Mouse (Mus musculus) kidney, postnatal 4 days (tissue): Measurements from ENCODE around the gene Trak1.

Experiments used
- DNase-seq, 2 experiments: peaks; one replicate each; pipeline ENCODE4 v3.0.0; 2021; ENCODE audit warnings: mixed read lengths in 2 of 2

Gene Trak1

DNA sequence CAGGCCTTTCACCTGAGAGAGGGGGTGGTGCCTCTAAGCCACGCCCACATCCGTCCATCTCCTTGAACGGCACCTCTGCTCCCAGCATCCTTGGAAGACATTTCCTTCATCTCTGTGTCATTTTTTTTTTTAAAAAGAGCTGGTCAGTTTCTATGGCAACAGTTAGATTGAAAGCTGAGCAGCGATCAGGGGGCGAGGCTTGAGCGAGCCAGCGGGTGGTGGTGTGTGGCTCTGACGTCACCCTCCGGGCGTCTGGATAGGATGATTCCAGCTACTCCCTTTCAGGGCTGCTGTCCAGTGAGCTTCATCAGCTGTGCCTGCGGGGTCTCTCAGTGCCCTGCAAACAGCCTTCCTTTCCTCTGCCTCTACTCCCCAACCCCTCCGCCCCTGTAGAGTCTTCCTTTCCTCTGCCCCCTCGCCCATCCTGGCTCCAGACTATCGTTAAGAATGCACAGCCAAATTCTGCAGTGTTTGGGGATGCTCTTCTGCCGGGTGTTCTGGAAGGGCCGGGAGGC is 105.9 kb downstream of the Trak1 start:
- DNase-seq, result peak; percentile 83 to 89

DNA sequence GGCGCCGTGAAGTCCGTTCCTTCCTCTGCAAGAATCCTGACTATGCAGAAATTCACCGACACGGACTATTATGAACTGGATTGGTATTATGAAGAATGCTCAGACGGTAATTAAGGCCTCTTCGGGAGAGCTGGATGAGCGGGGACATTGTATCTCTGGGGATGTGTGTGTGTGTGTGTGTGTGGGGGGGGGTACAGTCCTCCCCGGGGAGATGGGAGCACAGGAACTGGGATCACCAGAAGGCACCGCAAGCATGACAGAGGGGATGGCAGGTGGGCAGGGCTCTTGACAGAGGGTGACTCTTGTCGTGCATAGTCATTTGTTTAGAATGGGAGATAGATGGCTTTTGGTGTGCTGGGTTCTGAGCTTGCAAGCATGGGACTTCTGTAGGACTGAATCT is 106.4 kb downstream of the Trak1 start:
- DNase-seq, result no peak

GRCm38 (mm10) chr9:121405088-121405681 is 107.9 kb downstream of the Trak1 start:
- DNase-seq, result no peak

- no peak for DNase-seq
Measured at GRCm38 (mm10) chr9:121405792-121406191, 108.5 kb downstream of the Trak1 start.

DNA sequence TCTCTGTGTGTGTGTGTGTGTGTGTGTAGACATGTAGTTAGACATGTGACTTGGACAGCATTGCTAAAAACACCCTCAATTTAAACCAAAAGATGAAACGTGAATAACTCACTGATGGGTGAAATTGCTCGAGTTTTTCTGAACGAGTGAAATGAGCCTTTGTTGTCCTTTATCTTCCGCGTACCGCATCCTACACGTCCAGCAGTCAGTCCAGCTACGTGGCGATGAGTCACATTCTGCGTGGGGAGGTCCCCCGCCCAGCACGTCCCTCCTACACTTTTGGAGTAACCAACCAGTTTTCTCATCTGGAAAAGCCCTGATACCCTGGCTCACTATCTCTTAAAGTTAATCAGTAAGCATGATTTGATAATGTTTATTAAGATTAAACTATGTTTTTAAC is 116.9 kb downstream of the Trak1 start:
- no peak for DNase-seq

DNA sequence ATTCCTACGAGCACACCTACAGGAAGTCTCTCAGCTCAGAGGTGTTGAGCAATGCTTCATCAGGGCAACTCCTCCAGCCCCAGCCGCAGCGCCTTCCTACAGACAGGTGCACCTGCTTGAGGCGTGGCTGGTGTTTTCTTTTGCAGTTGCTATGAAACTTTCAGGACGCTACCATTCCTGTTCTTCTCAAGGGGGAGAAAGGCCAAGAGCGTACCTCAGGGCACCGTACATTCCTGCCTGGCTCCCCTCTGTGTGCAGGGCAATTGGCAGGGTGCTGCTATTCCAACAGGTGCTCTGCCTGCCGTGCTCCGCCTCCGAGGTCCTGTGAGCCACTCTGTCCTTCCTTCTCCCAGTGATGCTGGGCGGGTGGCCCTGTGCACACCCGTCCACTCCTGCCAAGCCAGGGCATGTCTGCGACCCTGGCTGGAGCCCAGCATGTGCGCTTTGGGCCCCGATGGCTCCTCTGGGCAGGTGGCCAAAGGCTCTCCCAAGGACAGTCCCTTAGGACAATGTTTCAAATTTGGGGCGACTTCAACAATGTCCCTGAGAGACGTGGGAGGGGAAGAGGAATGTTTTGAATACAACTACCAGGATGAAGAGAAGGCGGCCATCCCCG is 118.4 kb downstream of the Trak1 start:
- peak; percentile 39 to 62 for DNase-seq

- no peak for DNase-seq
Measured at GRCm38 (mm10) chr9:121416460-121416859, 119.2 kb downstream of the Trak1 start.

- DNase-seq, result no peak
Measured at GRCm38 (mm10) chr9:121416872-121417637, 119.8 kb downstream of the Trak1 start.

DNA sequence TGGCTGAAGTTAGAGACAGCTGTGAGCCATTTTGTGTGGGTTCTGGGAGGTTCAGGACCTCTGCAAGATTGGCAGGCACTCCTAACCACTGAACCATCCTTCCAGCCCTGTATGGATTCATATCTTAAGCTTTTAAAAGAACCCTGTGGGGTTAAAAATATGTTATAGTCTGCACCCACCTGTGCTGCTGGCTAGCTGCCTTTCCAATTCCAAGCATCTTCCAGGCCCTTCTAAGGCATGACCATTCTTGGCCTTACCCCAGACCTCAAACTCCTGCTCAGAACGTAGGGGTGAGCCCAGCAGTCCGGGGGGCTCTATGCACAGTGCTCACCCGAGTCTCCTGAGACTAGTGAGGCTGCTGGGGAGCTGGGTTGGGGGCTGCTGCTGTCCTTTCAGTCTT is 121.7 kb downstream of the Trak1 start:
- no peak for DNase-seq

GRCm38 (mm10) chr9:121419573-121419972 is 122.3 kb downstream of the Trak1 start:
- no peak for DNase-seq

- DNase-seq, result no peak
Measured at GRCm38 (mm10) chr9:121420817-121421216, 123.5 kb downstream of the Trak1 start.

- DNase-seq, result peak; percentile 41 to 54
Measured at GRCm38 (mm10) chr9:121422402-121422801, 125.1 kb downstream of the Trak1 start.

DNA sequence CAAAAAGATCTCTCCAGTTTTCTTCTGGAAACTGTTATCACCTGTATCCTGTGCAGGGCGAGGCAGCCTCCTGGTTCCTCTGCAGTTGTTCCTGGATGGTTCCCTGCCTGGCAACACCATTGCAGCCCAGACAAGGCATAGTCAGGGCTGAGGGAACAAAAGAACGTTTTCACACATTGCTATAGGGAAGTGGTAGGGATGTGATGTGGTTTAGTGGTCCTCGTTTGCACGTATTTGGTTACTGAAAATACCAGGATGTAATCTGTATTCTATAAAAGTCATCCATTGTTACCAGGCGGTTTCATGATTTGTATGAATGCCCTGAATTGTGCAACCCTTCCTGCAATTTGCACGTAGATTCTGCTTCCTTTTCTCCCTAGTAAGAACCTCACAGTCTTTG is 126.3 kb downstream of the Trak1 start:
- no peak for DNase-seq

DNA sequence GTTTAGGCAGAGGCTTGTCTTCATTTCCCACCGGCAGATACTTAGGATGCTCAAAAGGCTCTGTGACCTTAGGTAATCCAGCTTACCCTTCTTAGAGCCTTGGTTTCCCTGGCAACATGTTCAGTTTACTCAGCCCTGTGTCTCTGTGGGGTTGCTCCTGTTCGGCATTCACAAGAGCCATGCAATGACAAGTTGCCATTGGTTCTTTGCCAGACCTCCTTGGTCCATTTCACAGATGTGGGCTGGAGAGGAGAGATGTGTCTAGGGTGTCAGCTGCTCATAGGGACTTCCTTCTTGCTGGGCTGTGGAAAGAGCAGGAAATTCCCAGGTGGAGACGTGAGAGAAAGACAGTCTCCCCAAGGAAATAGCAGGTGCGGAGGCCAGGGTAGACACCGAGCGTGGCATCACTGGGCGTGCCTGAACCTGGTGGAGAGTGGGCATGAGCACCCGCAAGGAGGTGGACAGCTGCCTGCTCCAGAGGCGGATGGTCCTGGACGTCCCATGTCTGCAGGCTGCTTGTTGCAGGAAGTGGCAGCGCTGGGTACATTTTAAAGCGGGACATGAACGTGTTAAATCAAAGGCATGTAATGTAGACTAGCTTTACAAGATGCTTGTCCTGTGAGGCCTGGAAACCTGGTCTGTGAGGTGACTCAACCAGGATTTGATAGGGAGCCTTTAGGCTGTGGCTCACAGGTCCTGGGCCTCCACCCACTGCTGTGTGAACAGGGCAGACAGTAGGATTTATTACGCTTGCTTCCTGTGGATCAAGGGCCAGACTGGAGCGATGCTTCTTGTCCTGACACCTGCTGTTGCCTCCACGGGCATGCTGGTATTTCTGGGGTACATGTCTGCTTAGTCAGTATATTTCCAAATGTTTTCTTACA is 127.2 kb downstream of the Trak1 start:
- no peak for DNase-seq

- DNase-seq, result no peak
Measured at GRCm38 (mm10) chr9:121426451-121426850, 129.1 kb downstream of the Trak1 start.

DNA sequence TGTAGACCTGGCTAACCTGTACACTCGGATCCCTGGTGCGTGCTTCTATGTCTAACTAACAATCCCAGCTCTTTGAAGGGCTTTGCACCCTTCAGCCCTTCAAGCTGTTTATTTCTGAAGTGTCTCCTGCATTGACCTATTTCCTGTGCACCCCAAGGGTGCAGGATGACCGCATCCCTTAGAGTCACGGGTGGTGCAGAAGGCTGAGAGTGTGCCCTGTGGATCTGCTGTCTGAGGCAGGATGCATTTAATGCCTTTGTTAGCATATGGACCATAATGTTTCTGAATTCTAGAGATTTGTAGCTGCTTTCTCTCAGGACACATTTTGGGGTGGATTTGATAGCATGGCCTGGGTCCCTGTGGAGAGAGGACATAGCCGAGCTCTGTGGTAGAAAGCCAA is 129.6 kb downstream of the Trak1 start:
- DNase-seq, result no peak

DNA sequence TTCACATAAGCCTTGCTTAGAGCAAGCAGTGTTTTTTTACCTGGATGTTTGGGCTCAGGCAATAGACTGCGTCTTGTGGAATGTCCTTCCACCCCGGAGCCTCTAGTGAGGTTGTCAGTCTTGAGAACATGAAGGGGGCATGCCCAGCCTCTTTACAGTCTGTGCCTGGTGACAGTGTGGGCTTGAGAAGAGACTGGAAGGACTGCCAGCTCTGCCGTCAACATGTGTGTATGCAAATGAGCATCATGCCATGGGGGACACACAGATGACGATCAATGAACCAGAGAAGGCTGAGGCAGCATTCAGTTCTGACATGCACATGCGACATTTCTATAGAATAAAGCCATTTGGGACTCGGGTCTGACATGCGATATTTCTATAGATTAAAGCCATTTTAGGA is 132.3 kb downstream of the Trak1 start:
- no peak for DNase-seq

GRCm38 (mm10) chr9:121430379-121430778 is 133.1 kb downstream of the Trak1 start:
- DNase-seq, result no peak

DNA sequence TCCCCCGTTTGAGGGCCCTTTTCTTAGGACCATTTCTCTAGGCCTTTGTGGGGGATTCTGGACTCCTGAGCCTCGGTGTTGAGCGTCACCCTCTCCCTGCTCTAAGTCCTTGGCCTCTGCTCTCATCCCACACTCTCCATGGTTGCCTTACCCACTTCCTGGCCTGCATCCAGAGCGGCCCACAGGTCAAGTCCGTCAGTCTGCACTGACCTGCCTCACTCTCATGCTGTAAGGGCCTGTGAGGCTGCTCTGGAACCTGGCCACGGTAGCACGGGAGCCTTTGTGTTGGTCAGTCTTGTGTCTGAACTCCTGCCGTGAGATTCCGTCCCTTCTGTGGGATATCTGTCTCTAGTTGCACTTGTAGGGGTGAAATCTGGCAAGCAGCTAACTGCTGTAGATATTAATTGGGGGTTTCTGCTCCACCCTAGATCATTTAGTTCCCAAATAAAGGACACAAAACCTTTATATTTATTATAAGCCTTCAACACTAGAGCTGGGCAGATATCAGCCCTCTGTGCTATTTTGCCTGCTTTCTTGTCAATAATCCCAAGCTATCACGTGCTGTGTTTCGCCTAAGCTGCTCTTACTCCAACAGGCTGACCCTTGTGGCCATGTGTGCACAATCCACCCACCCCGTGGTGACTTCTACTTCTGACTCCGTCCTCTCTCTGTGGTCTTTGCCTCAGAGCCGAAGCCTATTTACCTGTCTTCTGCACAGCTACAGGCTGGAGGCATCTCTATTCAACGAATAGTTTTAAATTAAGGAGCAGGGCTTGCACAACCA is 136.6 kb downstream of the Trak1 start:
- no peak for DNase-seq

GRCm38 (mm10) chr9:121435332-121435956 is 138.1 kb downstream of the Trak1 start:
- DNase-seq, result no peak

GRCm38 (mm10) chr9:121436501-121436900 is 139.2 kb downstream of the Trak1 start:
- no peak for DNase-seq

- DNase-seq, result no peak
Measured at GRCm38 (mm10) chr9:121442145-121442544, 144.8 kb downstream of the Trak1 start.
